Mouse (Mus musculus): Measurements from ENCODE around the gene Nfam1. TPM values are rescaled to one million over a fixed set of nuclear protein-coding genes. Genes with fewer than 3 reads are reported as not detected.
A peak's percentile ranks its signal among the peaks of the same experiment; 100 is the strongest.

The Nfam1 gene
- polyA plus RNA-seq, 1 experiment from 2014 or later, result 2.1 TPM

DNA sequence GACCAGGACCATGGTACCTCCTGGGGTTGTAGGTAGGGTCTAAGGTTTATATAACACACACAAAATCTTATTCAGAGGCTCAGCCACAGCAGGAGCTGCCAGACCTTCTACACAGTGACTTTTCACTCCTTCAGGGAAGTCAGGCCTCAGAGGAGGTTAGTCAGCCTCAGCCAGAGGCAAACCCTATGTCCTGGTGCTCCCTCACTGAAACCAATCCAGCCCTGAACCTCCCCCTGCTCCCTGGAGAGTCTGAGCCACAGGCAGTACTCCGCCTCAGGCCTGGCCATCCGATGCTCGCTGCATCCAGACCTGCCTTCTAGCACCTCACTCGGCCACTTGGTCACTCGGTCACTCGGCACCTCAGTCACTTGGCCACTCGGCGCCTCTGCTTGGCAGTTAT is 82.9 kb downstream of the Nfam1 start:
- Histone ChIP-seq H3K9me3 (no peaks in the 10 kb centered on the region), H3K36me3 (no peaks in the 10 kb centered on the region), H3K4me1 (replicated peaks) (peaks cover 73% of the 10 kb centered on the region), H3K4me3 (no peak overlapping the region), H3K9ac (no peak overlapping the region), H3K4me2 (no peak overlapping the region), H3K27ac (replicated peaks) (no peak overlapping the region), H3K27me3 (peaks cover 19% of the 10 kb centered on the region; the same call in 1 of the 2 replicates)
- no peak for ATAC-seq (ENCODE audit: low FRiP score, low read depth)
- WGBS, result 67% methylated on average over 8 of the region's 8 CpGs

DNA sequence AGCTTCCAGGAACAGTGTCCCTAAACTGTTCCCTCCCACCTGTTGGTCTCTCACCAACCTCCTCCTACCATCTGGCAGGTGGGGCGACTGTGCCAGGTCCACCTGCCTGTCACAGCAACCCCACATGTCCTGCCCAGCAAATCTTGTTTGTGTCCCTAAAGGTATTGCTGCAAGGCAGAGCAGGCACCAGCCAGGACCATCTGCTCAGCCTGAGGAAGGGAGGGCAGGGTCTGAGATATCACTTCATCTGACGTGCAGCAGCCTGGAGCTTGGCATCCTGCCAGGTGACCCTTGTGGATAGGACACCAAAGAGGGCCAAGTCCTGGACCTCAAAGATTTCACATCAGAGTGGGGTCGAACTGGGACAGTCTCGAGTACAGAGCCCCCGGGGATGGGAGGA is 85.7 kb downstream of the Nfam1 start:
- no peak overlapping the region for H3K4me2 ChIP-seq
- H3K4me1 ChIP-seq (replicated peaks), result peaks cover 66% of the 10 kb centered on the region
- no peak overlapping the region for H3K4me3 ChIP-seq
- no peak for ATAC-seq (ENCODE audit: low FRiP score, low read depth)
- H3K27me3 ChIP-seq, result 0 out of 2 replicates have a peak, but pooled peaks cover 4% of the 10 kb centered on the region
- no peak overlapping the region for H3K27ac ChIP-seq (replicated peaks)
- no peaks in the 10 kb centered on the region for H3K9me3 ChIP-seq
- H3K9ac ChIP-seq, result no peak overlapping the region
- H3K36me3 ChIP-seq, result no peaks in the 10 kb centered on the region
- WGBS, result 68% methylated on average over 5 of the region's 5 CpGs

DNA sequence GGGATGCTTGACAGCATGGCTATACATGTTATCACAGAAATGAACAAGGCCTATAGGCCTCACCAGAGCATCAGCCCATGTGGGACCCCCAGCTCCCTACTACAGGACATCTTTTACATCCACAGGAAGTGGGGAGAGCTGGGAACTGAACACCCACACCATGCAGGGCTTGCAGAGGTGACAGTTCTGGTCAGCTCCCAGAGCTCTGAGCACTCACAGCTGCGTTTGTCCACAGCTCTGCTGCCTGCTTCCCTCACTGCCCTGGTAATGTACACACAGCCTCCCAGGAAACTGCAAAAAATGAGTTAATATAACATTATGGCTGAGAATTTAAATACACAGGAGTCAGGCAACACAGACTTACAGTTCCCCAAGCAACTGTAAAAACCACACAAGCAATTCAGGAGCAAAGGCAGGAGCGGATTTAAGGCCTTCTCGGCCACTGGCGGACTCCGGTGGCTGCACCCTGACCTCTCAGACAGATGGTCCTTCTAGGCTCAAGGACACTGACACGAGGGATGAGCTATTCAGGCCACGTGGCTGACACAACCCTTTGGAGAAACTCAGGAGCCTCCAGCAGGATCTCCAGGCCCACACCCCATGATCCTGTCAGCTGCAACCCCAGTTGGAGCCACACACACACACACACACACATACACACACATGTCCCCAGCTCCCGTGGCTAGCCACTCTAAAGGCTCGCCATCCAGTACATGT is 88.5 kb downstream of the Nfam1 start:
- H3K27me3 ChIP-seq, result 0 out of 2 replicates have a peak, but pooled peaks cover 4% of the 10 kb centered on the region
- WGBS, result 69% methylated on average over 9 of the region's 9 CpGs
- H3K4me3 ChIP-seq, result no peak overlapping the region
- ATAC-seq (ENCODE audit: low FRiP score, low read depth), result no peak
- peaks cover 69% of the 10 kb centered on the region for H3K4me1 ChIP-seq (replicated peaks)
- no peaks in the 10 kb centered on the region for H3K9me3 ChIP-seq
- no peak overlapping the region for H3K4me2 ChIP-seq
- no peak overlapping the region for H3K9ac ChIP-seq
- H3K27ac ChIP-seq (replicated peaks), result no peak overlapping the region
- no peaks in the 10 kb centered on the region for H3K36me3 ChIP-seq

Small RNAs within 50 kb of the gene (microRNA-seq; reads per million reads assigned to microRNA genes)
- gene Mir3080, result 14.4 reads per million, percentile 30 among the genes with 10 or more reads in this experiment

Other genes starting within 250 kb of the Nfam1 start
- gene Cyp2d26, start 239.0 kb downstream of the Nfam1 start, polyA plus RNA-seq (2015; fragmentation: Nextera tagmentation; extraction: Ambion mirVana), result not detected in 2 replicates
- gene Tcf20, start 45.4 kb downstream of the Nfam1 start, polyA plus RNA-seq (2015; fragmentation: Nextera tagmentation; extraction: Ambion mirVana), result 10.4 and 11.4 TPM in 2 replicates
- 29.7 and 31.0 TPM in 2 replicates for gene Serhl, start 56.2 kb upstream of the Nfam1 start, polyA plus RNA-seq (2015; fragmentation: Nextera tagmentation; extraction: Ambion mirVana)
- 74.7 and 78.9 TPM in 2 replicates for gene Rrp7a, start 89.5 kb upstream of the Nfam1 start, polyA plus RNA-seq (2015; fragmentation: Nextera tagmentation; extraction: Ambion mirVana)
- gene Poldip3, start 116.1 kb upstream of the Nfam1 start, polyA plus RNA-seq (2015; fragmentation: Nextera tagmentation; extraction: Ambion mirVana), result 130 and 132 TPM in 2 replicates
- 116 and 144 TPM in 2 replicates for gene Cyb5r3, start 139.3 kb upstream of the Nfam1 start, polyA plus RNA-seq (2015; fragmentation: Nextera tagmentation; extraction: Ambion mirVana)
- gene A4galt, start 218.5 kb upstream of the Nfam1 start, polyA plus RNA-seq (2015; fragmentation: Nextera tagmentation; extraction: Ambion mirVana), result 4.6 and 5.2 TPM in 2 replicates